Mouse (Mus musculus) kidney, embryonic 14.5 days (tissue): ENCODE results near the gene Ciita. TPM values are rescaled to one million over a fixed set of nuclear protein-coding genes. Genes with fewer than 3 reads are reported as not detected.
A peak's percentile ranks its signal among the peaks of the same experiment; 100 is the strongest.

Source experiments
- ATAC-seq: fragments of 200-750 bp; cut with Nextera tagmentation; 2 replicates; pipeline ENCODE4 v1.8.0; 2017; ENCODE audit warnings: moderate number of reproducible peaks, mild to moderate bottlenecking, moderate TSS enrichment, moderate library complexity; ENCODE audit not compliant: low FRiP score, low TSS enrichment
- H3K27ac ChIP-seq: fragments of 300-500 bp; sonication (generic); 2 replicates; pipeline ENCODE4 v1.5.1; 2014; ENCODE audit warnings: low read depth, mild to moderate bottlenecking, low read length, moderate library complexity, mixed read lengths
- H3K27me3 ChIP-seq: fragments of 300-500 bp; sonication (generic); 2 replicates; pipeline ENCODE4 v1.6.1; 2014; ENCODE audit warnings: mild to moderate bottlenecking, low read length; ENCODE audit not compliant: control insufficient read depth, insufficient read depth
- H3K36me3 ChIP-seq: fragments of 300-500 bp; sonication (generic); 2 replicates; pipeline ENCODE4 v1.6.1; 2014; ENCODE audit warnings: low read length, mixed read lengths; ENCODE audit not compliant: control insufficient read depth, insufficient read depth
- H3K4me1 ChIP-seq: fragments of 300-500 bp; sonication (generic); 2 replicates; pipeline ENCODE4 v1.6.1; 2014; ENCODE audit warnings: low read length, mixed read lengths; ENCODE audit not compliant: control insufficient read depth, insufficient read depth
- H3K4me2 ChIP-seq: fragments of 300-500 bp; sonication (generic); replicated peaks from 2 replicates; pipeline ENCODE4 v1.6.1; 2014; ENCODE audit warnings: low read depth, mild to moderate bottlenecking, low read length
- H3K4me3 ChIP-seq: fragments of 300-500 bp; sonication (generic); 2 replicates; pipeline ENCODE4 v1.5.1; 2014; ENCODE audit warnings: mild to moderate bottlenecking, low read length
- H3K9ac ChIP-seq: fragments of 300-500 bp; sonication (generic); 2 replicates; pipeline ENCODE4 v1.6.1; 2014; ENCODE audit warnings: low read depth, mild to moderate bottlenecking, low read length, moderate library complexity
- H3K9me3 ChIP-seq: fragments of 300-500 bp; sonication (generic); 2 replicates; pipeline ENCODE4 v1.6.1; 2016; ENCODE audit warnings: low read length; ENCODE audit not compliant: control insufficient read depth
- WGBS: fragments of 180-500 bp; shearing (Covaris S2); extraction: QIAGEN DNeasy Blood & Tissue Kit; methylation state at CpG from one replicate; pipeline ENCODE4 v1.1.7; 2014; 5-methylcytosine and 5-hydroxymethylcytosine counted together
- polyA plus RNA-seq: library from polyadenylated mRNA; unstranded; fragments of >200 nt; fragmentation: Nextera tagmentation; extraction: Ambion mirVana; gene quantifications from 2 replicates; pipeline ENCODE4 v1.2.1, GENCODE M21; 2014

The Ciita gene
- polyA plus RNA-seq, 1 experiment from 2014 or later: 1.4 TPM

DNA sequence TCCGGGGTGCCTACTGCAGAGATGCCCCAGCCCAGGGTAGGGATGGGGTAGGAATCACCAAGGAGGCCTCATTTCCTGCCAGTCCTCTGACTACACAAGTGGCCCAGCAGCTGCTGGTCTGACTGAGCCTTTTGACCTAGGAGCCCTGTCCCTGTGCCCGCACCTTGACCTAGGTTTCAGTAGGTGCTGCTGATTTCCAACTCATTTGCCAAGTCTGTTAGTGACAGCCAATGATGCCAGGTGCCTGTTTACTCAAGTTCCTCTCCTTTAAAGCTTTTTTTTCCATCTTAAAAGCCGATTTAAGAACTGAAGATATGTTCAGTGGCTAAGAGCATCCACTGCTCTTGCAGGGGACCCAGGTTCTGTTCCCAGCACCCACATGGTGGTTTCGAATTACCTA, 53.9 kb downstream of the Ciita start:
- Histone ChIP-seq H3K9me3 (no peaks in the 10 kb centered on the region), H3K4me1 (no peaks in the 10 kb centered on the region), H3K4me2 (no peak overlapping the region), H3K36me3 (peaks cover 12% of the 10 kb centered on the region; the same call in 1 of the 2 replicates), H3K27me3 (no peaks in the 10 kb centered on the region), H3K4me3 (no peak overlapping the region), H3K27ac (no peak overlapping the region), H3K9ac (no peak overlapping the region)
- 93% methylated on average over 4 of the region's 4 CpGs for WGBS
- no peak for ATAC-seq

DNA sequence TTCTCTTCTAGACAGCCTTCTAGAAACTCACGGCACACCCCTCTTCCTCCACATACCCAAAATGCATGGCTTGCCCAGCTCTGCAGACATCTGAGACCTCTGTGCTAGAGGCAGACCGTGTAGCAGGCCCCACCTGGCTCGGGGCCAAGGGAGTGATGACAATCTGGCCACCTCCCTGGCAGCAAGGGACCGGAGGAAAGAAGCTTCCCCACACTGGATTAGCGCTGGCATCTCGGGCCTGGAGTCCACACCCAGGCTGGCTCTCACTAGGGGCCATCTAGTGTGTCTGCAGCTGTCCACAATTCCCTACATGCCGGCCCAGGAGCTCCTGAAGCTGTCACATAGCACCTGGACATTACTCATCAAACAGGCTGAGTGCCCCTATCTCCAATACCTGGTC, 54.7 kb downstream of the Ciita start:
- H3K4me2 ChIP-seq: no peak overlapping the region
- WGBS: 76% methylated on average over 7 of the region's 7 CpGs

DNA sequence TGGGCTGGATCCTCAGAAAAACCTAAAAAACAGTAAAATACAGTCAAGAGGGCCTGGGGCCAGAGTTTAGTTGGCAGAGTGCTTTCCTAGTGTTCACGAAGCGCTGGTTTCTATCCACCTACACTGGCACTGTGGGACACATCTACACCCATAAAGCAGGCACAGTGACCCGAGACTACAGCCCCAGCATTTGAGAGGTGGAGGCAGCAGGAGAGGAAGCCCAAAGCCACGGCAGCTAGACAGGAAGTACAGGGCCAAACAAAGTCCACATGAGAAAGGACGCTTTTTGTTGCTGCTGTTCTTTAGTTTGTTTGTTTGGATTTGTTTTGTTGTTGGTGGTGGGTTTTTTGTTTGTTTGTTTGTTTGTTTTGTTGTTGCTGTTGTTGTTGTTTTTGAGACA, 56.5 kb downstream of the Ciita start:
- 72% methylated on average over 5 of the region's 5 CpGs for WGBS
- Histone ChIP-seq H3K9ac (no peak overlapping the region), H3K9me3 (no peaks in the 10 kb centered on the region), H3K4me2 (no peak overlapping the region), H3K27ac (no peak overlapping the region), H3K4me1 (peaks cover 13% of the 10 kb centered on the region), H3K27me3 (no peaks in the 10 kb centered on the region), H3K4me3 (no peak overlapping the region), H3K36me3 (peaks cover 5% of the 10 kb centered on the region; the same call in 1 of the 2 replicates)
- ATAC-seq: no peak

More for the DNA sequence above, 54.7 kb downstream of the Ciita start:
- no peaks in the 10 kb centered on the region for H3K9me3 ChIP-seq
- H3K36me3 ChIP-seq: peaks cover 12% of the 10 kb centered on the region; the same call in 1 of the 2 replicates
- ATAC-seq: no peak
- no peaks in the 10 kb centered on the region; the same call in 1 of the 2 replicates for H3K4me1 ChIP-seq
- H3K9ac ChIP-seq: no peak overlapping the region
- no peaks in the 10 kb centered on the region for H3K27me3 ChIP-seq
- H3K4me3 ChIP-seq: no peak overlapping the region
- H3K27ac ChIP-seq: no peak overlapping the region

DNA sequence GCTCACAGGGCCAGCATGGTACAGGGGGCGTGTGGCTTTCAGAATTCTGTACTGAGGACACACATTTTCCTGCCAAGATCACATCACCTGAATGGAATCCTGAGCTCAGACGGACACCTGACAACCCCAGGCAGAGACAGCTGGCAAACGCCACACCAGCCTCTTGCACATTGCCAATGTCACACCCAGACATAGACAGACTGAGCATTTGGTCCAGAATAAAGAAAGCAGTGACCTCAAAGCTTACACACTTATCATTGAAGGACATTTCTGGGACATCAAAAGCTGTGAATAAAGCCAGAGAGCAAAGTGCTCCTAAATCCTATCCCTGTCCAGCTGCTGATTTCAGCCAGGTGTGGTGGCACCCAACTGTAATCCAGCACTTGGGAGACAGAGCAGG, 57.1 kb downstream of the Ciita start:
- Histone ChIP-seq H3K9ac (no peak overlapping the region), H3K4me2 (no peak overlapping the region), H3K27me3 (no peaks in the 10 kb centered on the region), H3K27ac (no peak overlapping the region), H3K36me3 (peaks cover 5% of the 10 kb centered on the region; the same call in 1 of the 2 replicates), H3K9me3 (no peaks in the 10 kb centered on the region), H3K4me1 (peaks cover 19% of the 10 kb centered on the region), H3K4me3 (no peak overlapping the region)
- WGBS: 76% methylated on average over 3 of the region's 3 CpGs
- no peak for ATAC-seq

- Histone ChIP-seq H3K36me3 (no peaks in the 10 kb centered on the region; the same call in 1 of the 2 replicates), H3K9ac (peak overlapping the region; percentile 87; the same call in 1 of the 2 replicates), H3K4me3 (peak overlapping the region; percentile 81), H3K4me1 (peaks cover 23% of the 10 kb centered on the region), H3K9me3 (no peaks in the 10 kb centered on the region), H3K27ac (no peak overlapping the region), H3K27me3 (no peaks in the 10 kb centered on the region), H3K4me2 (peak overlapping the region; percentile 90)
- WGBS: 68% methylated on average over 16 of the region's 16 CpGs
- ATAC-seq: no peak
Observed at GRCm38 (mm10) chr16:10540763-10541597, 61.1 kb downstream of the Ciita start.

DNA sequence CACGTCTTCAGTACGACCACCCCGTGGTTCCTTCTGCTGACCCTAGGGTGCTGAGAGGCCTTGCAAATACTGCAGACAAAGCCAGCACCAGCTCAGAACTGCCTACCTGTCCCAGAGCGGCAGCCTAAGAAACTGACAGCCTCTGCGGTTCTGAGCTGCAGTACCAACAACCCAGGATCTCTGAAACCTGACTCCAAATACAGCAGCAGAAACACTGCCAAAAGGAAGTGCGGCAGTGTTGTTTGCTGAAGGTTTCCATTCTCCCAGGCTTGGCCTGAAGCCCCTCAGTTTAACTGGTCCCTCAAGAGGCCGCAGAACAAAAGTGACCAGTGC, 61.7 kb downstream of the Ciita start:
- Histone ChIP-seq H3K27ac (no peak overlapping the region), H3K36me3 (no peaks in the 10 kb centered on the region; the same call in 1 of the 2 replicates), H3K4me1 (peaks cover 24% of the 10 kb centered on the region), H3K4me3 (peak overlapping the region; percentile 81), H3K9ac (peak overlapping the region; percentile 87), H3K27me3 (no peaks in the 10 kb centered on the region), H3K4me2 (peak overlapping the region; percentile 90), H3K9me3 (no peaks in the 10 kb centered on the region)
- ATAC-seq: no peak
- WGBS: 19% methylated on average over 7 of the region's 7 CpGs

- H3K9ac ChIP-seq: peak overlapping the region; percentile 87
- H3K36me3 ChIP-seq: no peaks in the 10 kb centered on the region; the same call in 1 of the 2 replicates
- 3% methylated on average over 22 of the region's 22 CpGs for WGBS
- H3K9me3 ChIP-seq: no peaks in the 10 kb centered on the region
- H3K27me3 ChIP-seq: no peaks in the 10 kb centered on the region
- peaks cover 24% of the 10 kb centered on the region for H3K4me1 ChIP-seq
- peak overlapping the region; percentile 90 for H3K4me2 ChIP-seq
- H3K4me3 ChIP-seq: peak overlapping the region; percentile 81
- peak overlapping the region; percentile 69; the same call in 1 of the 2 replicates for H3K27ac ChIP-seq
- peak; percentile 16; the same call in 1 of the 2 replicates for ATAC-seq
Observed at GRCm38 (mm10) chr16:10542266-10542665, 62.4 kb downstream of the Ciita start.

DNA sequence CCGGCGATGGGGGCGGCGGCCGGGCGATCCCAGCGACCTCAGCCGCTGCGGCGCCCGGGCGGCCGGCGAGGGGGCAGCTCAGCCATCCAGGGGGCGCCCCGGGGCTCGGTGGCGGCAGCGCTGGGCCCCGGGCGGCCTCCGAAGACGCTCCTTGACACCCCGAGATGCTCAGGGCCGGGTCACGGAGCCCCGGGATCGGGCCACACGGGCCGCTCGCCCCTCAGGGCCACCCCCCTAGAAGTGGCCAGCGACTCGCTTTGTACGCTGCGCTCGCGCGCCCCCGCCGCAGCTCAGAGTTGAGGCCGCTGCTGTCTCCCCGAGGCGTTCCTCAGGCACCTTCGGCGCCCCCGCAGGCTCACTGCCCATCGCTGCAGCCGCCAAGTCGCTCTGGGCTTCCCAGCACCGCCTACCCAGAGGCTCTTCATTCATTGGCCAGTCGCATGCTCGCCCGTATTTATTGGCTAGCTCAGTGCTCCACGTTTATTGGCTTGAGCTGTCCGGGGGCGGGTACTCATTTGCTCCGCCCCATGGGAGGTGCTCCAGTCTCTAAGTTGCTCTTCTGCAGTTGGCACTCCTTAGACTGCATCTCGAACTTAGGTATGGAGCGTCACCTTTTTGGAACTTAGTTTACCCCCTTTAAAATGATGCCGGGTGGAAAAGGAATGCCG, 63.0 kb downstream of the Ciita start, which contains the start of gene Dexi:
Gene Dexi, minus strand, starts transcription at position 357 of the 668 bp plus-strand sequence.
- ATAC-seq: peak; percentile 95
- Histone ChIP-seq H3K27ac (peak within 1 kb of the TSS; percentile 69; the same call in 1 of the 2 replicates), H3K4me2 (peak within 1 kb of the TSS; percentile 90), H3K4me1 (peaks cover 24% of the 10 kb centered on the region), H3K9ac (peak within 1 kb of the TSS; percentile 87), H3K36me3 (no peaks in the 10 kb centered on the region; the same call in 1 of the 2 replicates), H3K4me3 (peak within 1 kb of the TSS; percentile 81), H3K9me3 (no peaks in the 10 kb centered on the region), H3K27me3 (no peaks in the 10 kb centered on the region)
- WGBS: under 1% methylated on average over 53 of the region's 61 CpGs
